Mouse (Mus musculus) embryonic stem cell, embryonic (primary cell): ENCODE measurements around the gene Srpk1.

ENCODE experiments used
- CTCF ChIA-PET, 4 experiments: fragments of 300-600 bp in 2 of 4; fragments of 350-600 bp in 2 of 4; sonication (Branson Sonifier 250); formaldehyde crosslinking; loops; one replicate each; lab custom pipeline; 2022; ENCODE audit warnings: inconsistent platforms in 2 of 4; lab: Charles Lee
- POLR2A ChIA-PET, 4 experiments: fragments of 300-600 bp in 2 of 4; fragments of 350-600 bp in 2 of 4; sonication (Branson Sonifier 250); formaldehyde crosslinking; loops; one replicate each; lab custom pipeline; 2022; ENCODE audit warnings: antibody characterized with exemption in 4 of 4, inconsistent platforms in 1 of 4; lab: Charles Lee

The Srpk1 gene

GRCm38 (mm10) chr17:28553040-28553793 lies 69.3 kb downstream of the Srpk1 start:
- ChIA-PET CTCF (interaction anchor here (0.6 to 2.0 kb wide), 30 partner anchors 8 to 374 kb away, joined by 3 to 11 read pairs (median 3); partner anchors contain the start of gene Clps (in 1 of the 4)), POLR2A (interaction anchor here in 3 of 4 experiments (0.6 to 2.5 kb wide), 28 partner anchors 8 to 619 kb away, joined by 3 to 9 read pairs (median 4); no protein-coding TSS in a partner anchor)

- ChIA-PET CTCF (interaction anchor here (0.5 to 1.8 kb wide), 10 partner anchors 11 to 378 kb away, joined by 3 to 9 read pairs (median 3); no protein-coding TSS in a partner anchor), POLR2A (interaction anchor here in 3 of 4 experiments (0.5 to 3.7 kb wide), 20 partner anchors 8 to 351 kb away, joined by 3 to 13 read pairs (median 4); partner anchors contain the start of genes Clps (in 1 of the 3) and Srpk1 (in 1 of the 3))
Measured at GRCm38 (mm10) chr17:28549111-28549510, 73.4 kb downstream of the Srpk1 start, which contains the start of gene Clpsl2. TSS of gene Clpsl2 (plus strand) at chr17:28549411.

GRCm38 (mm10) chr17:28548550-28548949 lies 74.0 kb downstream of the Srpk1 start:
- ChIA-PET POLR2A (interaction anchor here (0.5 to 3.7 kb wide), 23 partner anchors 8 to 352 kb away, joined by 3 to 13 read pairs (median 4); partner anchors contain the start of gene Srpk1 (in 1 of the 4)), CTCF (interaction anchor here (0.5 to 1.8 kb wide), 11 partner anchors 10 to 393 kb away, joined by 3 to 9 read pairs (median 3); no protein-coding TSS in a partner anchor)

- CTCF ChIA-PET = interaction anchor here in 2 of 4 experiments (1.0 to 1.4 kb wide), 2 partner anchors 9 to 19 kb away, joined by 3 to 4 read pairs; no protein-coding TSS in a partner anchor
- POLR2A ChIA-PET = interaction anchor here in 1 of 4 experiments (0.9 to 3.7 kb wide), 3 partner anchors 9 to 34 kb away, joined by 3 to 13 read pairs (median 6); no protein-coding TSS in a partner anchor
Measured at GRCm38 (mm10) chr17:28546925-28547324, 75.6 kb downstream of the Srpk1 start.

GRCm38 (mm10) chr17:28537881-28538280 lies 84.6 kb downstream of the Srpk1 start:
- ChIA-PET CTCF (interaction anchor here (0.5 to 2.5 kb wide), 70 partner anchors 9 to 843 kb away, joined by 3 to 23 read pairs (median 4); partner anchors contain the start of genes Clpsl2 (in 2 of the 4), Def6 (in 1 of the 4), Slc26a8 (in 1 of the 4) and Srsf3 (in 1 of the 4)), POLR2A (interaction anchor here (0.6 to 3.1 kb wide), 39 partner anchors 9 to 407 kb away, joined by 3 to 13 read pairs (median 4); partner anchors contain the start of genes Clpsl2 (in 2 of the 4) and Srpk1 (in 1 of the 4))
